Mouse (Mus musculus): ENCODE measurements around the gene Arhgef28. TPM values are rescaled to one million over a fixed set of nuclear protein-coding genes. Genes with fewer than 3 reads are reported as not detected.

Gene Arhgef28
- polyA plus RNA-seq, 1 experiment from 2014 or later: 0.85 TPM

DNA sequence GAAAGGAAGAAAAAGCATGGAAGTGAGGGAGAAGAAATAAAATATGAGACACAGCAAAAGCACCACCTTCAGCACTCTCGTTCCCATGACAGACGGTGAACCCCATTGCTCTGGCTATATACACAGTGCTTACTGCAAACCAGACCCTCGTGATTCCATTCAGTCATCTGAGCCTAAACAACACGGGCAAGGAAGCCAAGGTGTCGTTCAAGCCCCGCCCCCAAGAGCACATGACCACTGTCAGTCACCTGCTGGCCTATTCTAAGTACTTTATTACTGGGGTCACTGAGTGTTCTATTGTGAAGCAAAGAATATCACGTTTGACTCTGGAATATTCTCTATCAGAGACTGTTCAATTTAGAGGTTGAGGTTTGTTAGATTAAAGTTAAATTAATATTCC, 202.5 kb downstream of the Arhgef28 start:
- no peaks in the 10 kb centered on the region for H3K36me3 ChIP-seq
- no peak for ATAC-seq
- H3K27ac ChIP-seq: no peak overlapping the region
- H3K4me2 ChIP-seq: no peak overlapping the region
- no peak overlapping the region for H3K4me3 ChIP-seq
- no peaks in the 10 kb centered on the region for H3K27me3 ChIP-seq (replicated peaks)
- H3K9ac ChIP-seq: no peak overlapping the region
- H3K9me3 ChIP-seq (replicated peaks): no peaks in the 10 kb centered on the region
- H3K4me1 ChIP-seq: peaks cover 6% of the 10 kb centered on the region; the same call in 1 of the 2 replicates
- WGBS (ENCODE audit: insufficient replicate concordance): 45% methylated on average over 7 of the region's 7 CpGs

- ATAC-seq: no peak
- H3K9me3 ChIP-seq (replicated peaks): no peaks in the 10 kb centered on the region
- WGBS (ENCODE audit: insufficient replicate concordance): 67% methylated on average over 5 of the region's 5 CpGs
- H3K36me3 ChIP-seq: no peaks in the 10 kb centered on the region
- no peak overlapping the region for H3K4me2 ChIP-seq
- H3K4me1 ChIP-seq: peaks cover 6% of the 10 kb centered on the region; the same call in 1 of the 2 replicates
- no peak overlapping the region for H3K27ac ChIP-seq
- H3K4me3 ChIP-seq: no peak overlapping the region
- no peaks in the 10 kb centered on the region for H3K27me3 ChIP-seq (replicated peaks)
- no peak overlapping the region for H3K9ac ChIP-seq
Measured at GRCm38 (mm10) chr13:98002598-98002997, 203.6 kb downstream of the Arhgef28 start.

DNA sequence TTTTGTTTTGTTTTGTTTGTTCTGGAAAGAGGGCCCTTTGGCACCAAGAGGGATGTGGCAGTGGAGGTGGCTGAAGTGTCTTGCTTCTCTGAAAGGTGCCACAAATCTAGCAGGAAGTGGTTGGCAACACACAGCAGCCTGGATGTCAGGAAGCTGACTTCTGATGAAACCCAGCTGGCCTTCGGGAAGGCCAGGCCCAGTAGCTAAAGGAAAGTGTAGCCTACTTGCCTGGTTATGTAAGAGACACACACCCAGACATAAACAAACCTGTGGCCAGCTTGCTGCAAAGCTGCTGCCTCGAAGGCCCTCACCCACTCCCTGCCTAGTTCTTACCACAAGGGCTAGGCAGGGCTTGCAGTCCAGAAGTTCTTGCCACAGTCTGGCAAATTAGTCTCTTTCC, 204.1 kb downstream of the Arhgef28 start:
- H3K27ac ChIP-seq: no peak overlapping the region

DNA sequence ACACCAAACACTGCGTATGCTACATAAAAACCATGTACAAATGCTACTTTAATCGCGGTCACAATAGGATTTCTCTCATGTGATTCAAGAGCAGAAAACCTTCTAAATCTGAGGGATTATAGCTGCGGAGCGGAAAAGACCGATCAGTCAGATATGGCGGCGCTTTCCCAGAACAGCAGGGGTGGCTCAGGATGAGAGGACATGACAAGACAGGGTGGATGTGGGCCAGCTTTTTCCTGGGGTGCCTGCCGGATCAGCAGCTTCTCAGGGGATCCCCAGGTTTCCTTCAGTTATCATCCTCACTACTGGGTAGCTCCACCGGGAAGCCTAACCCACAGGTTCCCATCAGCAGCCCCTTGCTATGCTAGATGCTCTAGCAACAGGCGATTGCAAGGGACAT, 204.5 kb downstream of the Arhgef28 start:
- no peak for ATAC-seq
- Histone ChIP-seq H3K4me3 (no peak overlapping the region), H3K9me3 (replicated peaks) (no peaks in the 10 kb centered on the region), H3K9ac (no peak overlapping the region), H3K27ac (no peak overlapping the region), H3K36me3 (no peaks in the 10 kb centered on the region), H3K27me3 (replicated peaks) (no peaks in the 10 kb centered on the region), H3K4me2 (no peak overlapping the region), H3K4me1 (peaks cover 6% of the 10 kb centered on the region; the same call in 1 of the 2 replicates)
- WGBS (ENCODE audit: insufficient replicate concordance): 72% methylated on average over 11 of the region's 11 CpGs

More for the DNA sequence above, 204.1 kb downstream of the Arhgef28 start:
- H3K9ac ChIP-seq: no peak overlapping the region
- H3K36me3 ChIP-seq: no peaks in the 10 kb centered on the region
- WGBS (ENCODE audit: insufficient replicate concordance): 7% methylated on average over 2 of the region's 2 CpGs
- H3K9me3 ChIP-seq (replicated peaks): no peaks in the 10 kb centered on the region
- no peak for ATAC-seq
- H3K27me3 ChIP-seq (replicated peaks): no peaks in the 10 kb centered on the region
- H3K4me3 ChIP-seq: no peak overlapping the region
- H3K4me1 ChIP-seq: peaks cover 6% of the 10 kb centered on the region; the same call in 1 of the 2 replicates
- no peak overlapping the region for H3K4me2 ChIP-seq

GRCm38 (mm10) chr13:98000841-98001240, 205.4 kb downstream of the Arhgef28 start:
- H3K27me3 ChIP-seq (replicated peaks): no peaks in the 10 kb centered on the region
- no peak overlapping the region for H3K9ac ChIP-seq
- WGBS (ENCODE audit: insufficient replicate concordance): 80% methylated on average over 9 of the region's 9 CpGs
- no peaks in the 10 kb centered on the region for H3K36me3 ChIP-seq
- H3K4me2 ChIP-seq: no peak overlapping the region
- no peak overlapping the region for H3K4me3 ChIP-seq
- peaks cover 6% of the 10 kb centered on the region; the same call in 1 of the 2 replicates for H3K4me1 ChIP-seq
- H3K9me3 ChIP-seq (replicated peaks): no peaks in the 10 kb centered on the region
- no peak for ATAC-seq
- H3K27ac ChIP-seq: no peak overlapping the region

DNA sequence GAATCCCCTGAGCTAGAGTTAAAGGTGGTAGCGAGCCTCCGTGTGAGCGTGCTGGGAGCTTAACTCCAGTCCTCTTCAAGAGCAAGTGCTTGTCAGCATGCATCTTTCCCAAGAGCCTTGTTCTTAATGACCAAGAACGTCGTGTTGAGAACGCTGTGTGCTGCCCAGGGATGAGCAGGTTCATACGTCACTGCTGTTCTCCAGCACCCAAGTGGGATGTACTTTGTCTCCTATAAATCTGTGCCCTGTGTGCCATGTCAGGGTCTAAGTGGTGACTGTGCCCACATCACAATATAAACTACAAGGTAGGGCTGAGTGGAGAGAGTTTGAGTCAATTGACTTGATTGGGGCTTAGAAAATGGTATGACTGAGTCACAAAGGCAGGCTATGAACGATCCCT, 207.1 kb downstream of the Arhgef28 start:
- Histone ChIP-seq H3K27ac (no peak overlapping the region), H3K9ac (no peak overlapping the region), H3K27me3 (replicated peaks) (no peaks in the 10 kb centered on the region), H3K9me3 (replicated peaks) (no peaks in the 10 kb centered on the region), H3K4me1 (peaks cover 6% of the 10 kb centered on the region; the same call in 1 of the 2 replicates), H3K36me3 (no peaks in the 10 kb centered on the region), H3K4me3 (no peak overlapping the region), H3K4me2 (no peak overlapping the region)
- ATAC-seq: no peak
- WGBS (ENCODE audit: insufficient replicate concordance): 69% methylated on average over 8 of the region's 8 CpGs

GRCm38 (mm10) chr13:97998570-97998969, 207.7 kb downstream of the Arhgef28 start:
- H3K27ac ChIP-seq: no peak overlapping the region
- H3K4me1 ChIP-seq: peaks cover 6% of the 10 kb centered on the region; the same call in 1 of the 2 replicates
- H3K36me3 ChIP-seq: no peaks in the 10 kb centered on the region
- H3K27me3 ChIP-seq (replicated peaks): no peaks in the 10 kb centered on the region
- H3K9me3 ChIP-seq (replicated peaks): no peaks in the 10 kb centered on the region
- no peak overlapping the region for H3K9ac ChIP-seq
- no peak for ATAC-seq
- H3K4me2 ChIP-seq: no peak overlapping the region
- 63% methylated on average over 8 of the region's 8 CpGs for WGBS (ENCODE audit: insufficient replicate concordance)
- H3K4me3 ChIP-seq: no peak overlapping the region

GRCm38 (mm10) chr13:97990939-97991338, 215.3 kb downstream of the Arhgef28 start:
- H3K4me3 ChIP-seq: no peak overlapping the region
- H3K27me3 ChIP-seq (replicated peaks): no peaks in the 10 kb centered on the region
- no peaks in the 10 kb centered on the region for H3K36me3 ChIP-seq
- no peak overlapping the region for H3K4me2 ChIP-seq
- no peak for ATAC-seq
- no peak overlapping the region for H3K27ac ChIP-seq
- no peak overlapping the region for H3K9ac ChIP-seq
- 34% methylated on average over 8 of the region's 8 CpGs for WGBS (ENCODE audit: insufficient replicate concordance)
- H3K9me3 ChIP-seq (replicated peaks): no peaks in the 10 kb centered on the region
- H3K4me1 ChIP-seq: no peaks in the 10 kb centered on the region

DNA sequence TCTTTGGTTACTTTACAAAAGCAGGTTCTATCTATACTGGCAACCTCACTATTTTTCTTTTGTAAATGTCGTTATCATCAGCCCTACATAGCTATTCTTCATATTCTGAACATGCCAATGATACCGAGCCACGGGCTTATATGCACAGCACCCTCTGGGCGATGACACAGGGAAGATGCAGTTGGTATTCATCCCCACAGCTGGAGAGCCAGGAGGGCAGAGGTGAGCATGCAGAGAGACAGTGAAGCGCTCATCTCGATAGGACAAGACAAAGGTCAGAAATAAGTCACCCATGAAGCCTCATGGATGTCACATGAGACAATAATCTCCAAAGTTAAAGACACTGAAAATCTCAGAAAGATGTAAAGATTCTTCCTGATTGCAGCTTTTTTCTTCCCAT, 217.4 kb downstream of the Arhgef28 start:
- H3K9me3 ChIP-seq (replicated peaks): no peaks in the 10 kb centered on the region
- H3K4me1 ChIP-seq: no peaks in the 10 kb centered on the region
- no peak overlapping the region for H3K4me2 ChIP-seq
- no peaks in the 10 kb centered on the region for H3K27me3 ChIP-seq (replicated peaks)
- H3K27ac ChIP-seq: no peak overlapping the region
- no peak for ATAC-seq
- H3K4me3 ChIP-seq: no peak overlapping the region
- no peaks in the 10 kb centered on the region for H3K36me3 ChIP-seq
- H3K9ac ChIP-seq: no peak overlapping the region
- 75% methylated on average over 6 of the region's 6 CpGs for WGBS (ENCODE audit: insufficient replicate concordance)

GRCm38 (mm10) chr13:97986691-97987090, 219.5 kb downstream of the Arhgef28 start:
- WGBS (ENCODE audit: insufficient replicate concordance): 71% methylated on average over 6 of the region's 6 CpGs
- Histone ChIP-seq H3K4me1 (no peaks in the 10 kb centered on the region), H3K4me2 (no peak overlapping the region), H3K4me3 (no peak overlapping the region), H3K9ac (no peak overlapping the region), H3K27ac (no peak overlapping the region), H3K27me3 (replicated peaks) (no peaks in the 10 kb centered on the region), H3K36me3 (no peaks in the 10 kb centered on the region), H3K9me3 (replicated peaks) (no peaks in the 10 kb centered on the region)
- no peak for ATAC-seq

DNA sequence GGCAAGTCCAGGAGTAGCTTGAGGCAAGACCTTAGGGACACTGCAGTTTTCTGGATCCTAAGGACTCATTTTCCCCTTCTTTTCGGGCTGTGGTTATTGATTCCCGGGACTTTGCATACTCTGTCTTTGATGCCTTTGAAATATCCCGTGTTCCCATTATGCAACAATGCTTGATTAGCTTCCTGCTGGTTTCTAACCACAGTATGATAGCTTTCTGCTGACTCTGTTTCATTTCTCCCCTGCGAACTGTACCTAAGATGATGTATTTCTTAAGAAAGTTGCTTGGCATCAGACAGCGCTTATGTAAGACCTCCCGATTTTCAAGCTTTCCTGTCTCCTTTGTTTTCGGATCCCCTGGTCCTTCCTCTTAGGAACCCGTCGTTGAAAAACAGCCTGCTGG, 229.1 kb downstream of the Arhgef28 start:
- no peak overlapping the region for H3K4me3 ChIP-seq
- no peaks in the 10 kb centered on the region for H3K4me1 ChIP-seq
- 62% methylated on average over 9 of the region's 9 CpGs for WGBS (ENCODE audit: insufficient replicate concordance)
- no peaks in the 10 kb centered on the region for H3K9me3 ChIP-seq (replicated peaks)
- no peaks in the 10 kb centered on the region for H3K27me3 ChIP-seq (replicated peaks)
- H3K9ac ChIP-seq: no peak overlapping the region
- no peak overlapping the region for H3K4me2 ChIP-seq
- no peak for ATAC-seq
- no peaks in the 10 kb centered on the region for H3K36me3 ChIP-seq
- H3K27ac ChIP-seq: no peak overlapping the region

GRCm38 (mm10) chr13:97976642-97977041, 229.6 kb downstream of the Arhgef28 start:
- H3K9me3 ChIP-seq (replicated peaks): no peaks in the 10 kb centered on the region
- H3K36me3 ChIP-seq: no peaks in the 10 kb centered on the region
- H3K27me3 ChIP-seq (replicated peaks): no peaks in the 10 kb centered on the region
- H3K4me1 ChIP-seq: no peaks in the 10 kb centered on the region
- H3K4me2 ChIP-seq: no peak overlapping the region
- no peak overlapping the region for H3K27ac ChIP-seq
- H3K4me3 ChIP-seq: no peak overlapping the region
- no peak overlapping the region for H3K9ac ChIP-seq
- WGBS (ENCODE audit: insufficient replicate concordance): 65% methylated on average over 2 of the region's 2 CpGs
- no peak for ATAC-seq

DNA sequence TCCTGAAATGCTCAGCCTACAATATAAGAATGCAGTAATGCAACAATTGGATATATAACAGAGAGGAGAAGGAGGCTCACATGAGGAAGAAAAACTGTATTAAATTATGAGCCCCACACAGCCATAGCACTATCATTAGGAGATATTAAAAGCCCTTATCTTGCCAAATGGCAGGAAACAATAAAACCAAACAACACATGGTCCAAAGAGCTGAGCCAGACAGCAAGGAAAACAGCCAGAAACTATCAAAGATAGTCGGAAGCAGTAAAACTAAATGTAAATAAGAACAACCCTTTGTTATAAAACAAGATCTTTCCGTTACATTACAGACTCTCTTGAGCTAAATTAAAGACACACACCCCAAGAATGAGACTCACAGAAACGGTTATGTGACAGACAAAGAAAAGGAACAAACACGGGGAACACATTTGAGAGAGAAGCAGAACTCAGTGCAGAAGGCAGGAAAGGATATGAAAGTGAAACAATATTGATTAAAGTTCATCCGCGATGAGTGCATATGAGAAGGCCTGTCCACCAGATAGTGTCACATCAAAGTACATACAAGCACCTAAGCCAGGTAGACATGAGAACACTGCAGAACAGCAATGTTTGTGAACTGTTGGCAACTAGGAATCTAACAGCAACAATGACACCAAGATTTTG, 231.6 kb downstream of the Arhgef28 start:
- no peak for ATAC-seq
- no peaks in the 10 kb centered on the region for H3K4me1 ChIP-seq
- no peaks in the 10 kb centered on the region for H3K27me3 ChIP-seq (replicated peaks)
- no peaks in the 10 kb centered on the region for H3K9me3 ChIP-seq (replicated peaks)
- WGBS (ENCODE audit: insufficient replicate concordance): 61% methylated on average over 6 of the region's 6 CpGs
- H3K9ac ChIP-seq: no peak overlapping the region
- no peak overlapping the region for H3K27ac ChIP-seq
- no peak overlapping the region for H3K4me3 ChIP-seq
- H3K4me2 ChIP-seq: no peak overlapping the region
- H3K36me3 ChIP-seq: no peaks in the 10 kb centered on the region

Measured in liver, embryonic 12.5 days (tissue).